Mouse (Mus musculus) stomach, postnatal 0 days (tissue): ENCODE data around the gene Tmem119. TPM values are rescaled to one million over a fixed set of nuclear protein-coding genes. Genes with fewer than 3 reads are reported as not detected.

Source experiments
- ATAC-seq: fragments of 200-750 bp; cut with Nextera tagmentation; 2 replicates; pipeline ENCODE4 v1.8.0; 2017; ENCODE audit not compliant: low FRiP score, low TSS enrichment
- DNase-seq: peaks from one replicate; pipeline ENCODE4 v3.0.0-alpha.2; 2016; ENCODE audit warnings: low spot score
- H3K27ac ChIP-seq: fragments of 300-500 bp; sonication (generic); replicated peaks from 2 replicates; pipeline ENCODE4 v1.5.1; 2014; ENCODE audit warnings: mild to moderate bottlenecking, control low read depth
- H3K27me3 ChIP-seq: fragments of 300-500 bp; sonication (generic); 2 replicates; pipeline ENCODE4 v1.6.1; 2014; ENCODE audit warnings: low read length; ENCODE audit not compliant: control insufficient read depth, insufficient read depth
- H3K36me3 ChIP-seq: fragments of 300-500 bp; sonication (generic); 2 replicates; pipeline ENCODE4 v1.6.1; 2014; ENCODE audit warnings: low read length, mixed read lengths; ENCODE audit not compliant: control insufficient read depth, insufficient read depth
- H3K4me1 ChIP-seq: fragments of 300-500 bp; sonication (generic); replicated peaks from 2 replicates; pipeline ENCODE4 v1.6.1; 2014; ENCODE audit warnings: antibody characterized with exemption; ENCODE audit not compliant: control insufficient read depth, insufficient read depth
- H3K4me2 ChIP-seq: fragments of 300-500 bp; sonication (generic); replicated peaks from 2 replicates; pipeline ENCODE4 v1.6.1; 2014; ENCODE audit warnings: low read depth, mild to moderate bottlenecking, control low read depth, moderate library complexity
- H3K4me3 ChIP-seq: fragments of 300-500 bp; sonication (generic); 2 replicates; pipeline ENCODE4 v1.5.1; 2014; ENCODE audit warnings: low read depth, low read length, control low read depth
- H3K9ac ChIP-seq: fragments of 300-500 bp; sonication (generic); 2 replicates; pipeline ENCODE4 v1.6.1; 2014; ENCODE audit warnings: mild to moderate bottlenecking, low read length, control low read depth, mixed read lengths
- H3K9me3 ChIP-seq: fragments of 300-500 bp; sonication (generic); 2 replicates; pipeline ENCODE4 v1.6.1; 2016; ENCODE audit warnings: low read length; ENCODE audit not compliant: control insufficient read depth
- CTCF ChIP-seq: IDR thresholded peaks from 2 replicates; pipeline ENCODE4 v1.5.1; 2016; ENCODE audit warnings: antibody characterized with exemption, low read depth, mild to moderate bottlenecking, moderate library complexity
- EP300 ChIP-seq: optimal IDR thresholded peaks from 2 replicates; pipeline ENCODE3; 2016; ENCODE audit warnings: antibody characterized with exemption
- WGBS: fragments of 180-500 bp; shearing (Covaris S2); extraction: QIAGEN DNeasy Blood & Tissue Kit; methylation state at CpG from one replicate; pipeline ENCODE4 v1.1.7; 2014; 5-methylcytosine and 5-hydroxymethylcytosine counted together
- polyA plus RNA-seq: library from polyadenylated mRNA; unstranded; fragments of >200 nt; fragmentation: Nextera tagmentation; extraction: Ambion mirVana; gene quantifications from 2 replicates; pipeline ENCODE4 v1.2.1, GENCODE M21; 2015

Gene Tmem119
- polyA plus RNA-seq, 1 experiment from 2014 or later, result 36.6 TPM

DNA sequence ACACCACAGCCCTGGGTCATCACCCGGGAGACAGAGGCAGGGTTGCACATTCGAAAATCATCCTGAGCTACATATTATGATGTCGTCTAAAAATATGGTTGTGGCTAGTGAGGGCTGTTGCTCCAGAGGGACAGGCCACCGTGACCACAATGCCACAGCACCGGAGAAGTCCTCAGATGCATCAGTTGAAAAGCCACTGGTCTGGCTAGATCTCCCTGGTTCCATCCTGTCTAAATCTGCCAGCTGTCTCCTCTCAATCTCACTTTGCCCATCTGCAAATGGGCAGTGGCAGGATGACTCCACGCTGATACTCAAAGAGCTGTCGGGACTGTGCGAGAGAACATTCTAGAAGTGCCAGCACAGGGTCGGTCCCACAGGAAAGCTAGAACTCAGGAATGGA, 1.8 kb downstream of the Tmem119 start:
- Histone ChIP-seq H3K4me2 (peak overlapping the region; percentile 45), H3K27ac (no peak overlapping the region), H3K36me3 (no peaks in the 10 kb centered on the region), H3K4me3 (peak overlapping the region; percentile 40), H3K9ac (no peak overlapping the region), H3K4me1 (no peaks in the 10 kb centered on the region), H3K27me3 (no peaks in the 10 kb centered on the region; the same call in 1 of the 2 replicates), H3K9me3 (no peaks in the 10 kb centered on the region)
- TF ChIP-seq CTCF, result no peak
- TF ChIP-seq EP300, result no peak
- DNase-seq (no peak), ATAC-seq (no peak)
- 64% methylated on average over 9 of the region's 9 CpGs for WGBS

DNA sequence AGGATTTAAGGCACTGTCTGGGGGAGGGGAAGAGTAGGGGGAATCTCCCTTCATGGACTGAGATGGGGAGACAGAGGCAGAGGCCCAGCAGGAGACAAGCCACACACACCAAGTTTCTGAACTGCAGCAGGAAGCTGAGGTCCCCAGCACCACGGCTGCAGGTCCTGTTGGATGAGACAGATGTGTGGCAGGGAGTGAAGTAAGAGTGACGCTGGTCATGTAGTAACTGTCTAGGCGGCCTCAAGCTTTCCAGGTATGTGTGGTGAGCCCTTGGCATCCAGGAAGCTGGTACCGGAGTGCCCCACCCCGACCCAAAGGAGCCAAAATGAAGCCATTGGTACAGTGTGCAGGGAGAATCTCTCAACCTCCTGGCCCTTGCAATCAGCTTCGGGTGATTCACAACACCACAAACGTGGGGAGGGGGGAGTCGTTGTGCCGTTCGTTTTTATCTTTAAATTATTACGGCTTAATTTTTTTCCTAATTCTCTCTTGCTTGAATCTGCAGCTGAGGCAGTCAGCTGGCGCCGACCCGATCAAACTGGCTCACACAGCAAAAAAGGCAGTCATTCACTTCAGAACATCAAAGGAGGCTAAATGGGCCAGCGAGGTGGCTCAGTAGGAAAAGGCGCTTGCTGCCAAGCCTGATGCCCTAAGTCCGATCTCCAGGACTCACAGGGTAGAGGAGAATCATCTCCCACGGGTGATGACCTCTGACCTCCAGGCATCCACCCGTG, 3.0 kb downstream of the Tmem119 start:
- no peak for DNase-seq
- H3K27ac ChIP-seq, result peak overlapping the region; percentile 40; the same call in 1 of the 2 replicates
- H3K36me3 ChIP-seq, result no peaks in the 10 kb centered on the region
- no peak for ATAC-seq
- no peaks in the 10 kb centered on the region; the same call in 1 of the 2 replicates for H3K27me3 ChIP-seq
- no peaks in the 10 kb centered on the region for H3K9me3 ChIP-seq
- peak overlapping the region; percentile 45 for H3K4me2 ChIP-seq
- H3K9ac ChIP-seq, result peak overlapping the region; percentile 23; the same call in 1 of the 2 replicates
- no peaks in the 10 kb centered on the region for H3K4me1 ChIP-seq
- TF ChIP-seq CTCF, result no peak
- TF ChIP-seq EP300, result no peak
- peak overlapping the region; percentile 8; the same call in 1 of the 2 replicates for H3K4me3 ChIP-seq
- 22% methylated on average over 19 of the region's 19 CpGs for WGBS

DNA sequence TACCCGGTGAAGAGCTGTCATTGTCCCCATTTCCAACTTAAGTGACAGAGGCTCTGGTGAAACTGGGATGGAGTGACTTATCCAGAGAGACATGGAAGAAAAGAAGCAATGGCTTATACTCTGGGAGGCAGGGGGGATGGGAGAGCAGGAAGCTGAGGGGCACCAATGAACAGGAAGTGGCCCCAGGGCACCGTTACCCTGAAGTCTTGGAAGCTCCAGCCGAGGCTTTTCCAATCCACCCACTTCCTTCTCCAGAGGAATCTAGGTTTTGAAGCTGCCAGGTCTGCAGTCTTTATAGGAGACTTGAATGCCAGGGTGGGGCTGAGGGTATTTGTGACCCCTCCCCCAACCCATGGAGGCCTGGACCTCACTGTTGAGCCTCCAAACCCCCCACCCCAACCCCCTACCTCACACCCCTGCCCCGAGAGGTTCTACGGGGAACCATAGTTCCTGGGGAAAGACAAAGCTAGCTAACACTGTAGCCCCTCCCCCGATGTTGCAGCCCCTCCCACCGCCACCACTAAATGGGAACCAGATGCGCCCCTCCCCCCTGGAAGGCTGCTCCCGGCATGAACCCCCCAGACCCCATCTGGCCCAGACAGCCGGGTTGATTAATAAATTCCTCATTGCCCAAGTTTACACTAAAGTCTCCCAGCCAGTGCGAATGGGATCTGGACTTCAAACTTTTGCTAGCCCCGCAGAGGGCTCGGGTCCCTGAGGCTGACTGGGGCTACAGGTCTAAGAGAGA, 3.7 kb downstream of the Tmem119 start:
- Histone ChIP-seq H3K4me2 (peak overlapping the region; percentile 45), H3K27ac (peak overlapping the region; percentile 40; the same call in 1 of the 2 replicates), H3K27me3 (no peaks in the 10 kb centered on the region; the same call in 1 of the 2 replicates), H3K36me3 (no peaks in the 10 kb centered on the region), H3K4me3 (no peak overlapping the region; the same call in 1 of the 2 replicates), H3K9me3 (no peaks in the 10 kb centered on the region), H3K4me1 (no peaks in the 10 kb centered on the region), H3K9ac (peak overlapping the region; percentile 23; the same call in 1 of the 2 replicates)
- WGBS, result 6% methylated on average over 13 of the region's 13 CpGs
- ATAC-seq, result peak; percentile 25; the same call in 1 of the 2 replicates
- TF ChIP-seq CTCF, result no peak
- TF ChIP-seq EP300, result no peak
- DNase-seq, result no peak

DNA sequence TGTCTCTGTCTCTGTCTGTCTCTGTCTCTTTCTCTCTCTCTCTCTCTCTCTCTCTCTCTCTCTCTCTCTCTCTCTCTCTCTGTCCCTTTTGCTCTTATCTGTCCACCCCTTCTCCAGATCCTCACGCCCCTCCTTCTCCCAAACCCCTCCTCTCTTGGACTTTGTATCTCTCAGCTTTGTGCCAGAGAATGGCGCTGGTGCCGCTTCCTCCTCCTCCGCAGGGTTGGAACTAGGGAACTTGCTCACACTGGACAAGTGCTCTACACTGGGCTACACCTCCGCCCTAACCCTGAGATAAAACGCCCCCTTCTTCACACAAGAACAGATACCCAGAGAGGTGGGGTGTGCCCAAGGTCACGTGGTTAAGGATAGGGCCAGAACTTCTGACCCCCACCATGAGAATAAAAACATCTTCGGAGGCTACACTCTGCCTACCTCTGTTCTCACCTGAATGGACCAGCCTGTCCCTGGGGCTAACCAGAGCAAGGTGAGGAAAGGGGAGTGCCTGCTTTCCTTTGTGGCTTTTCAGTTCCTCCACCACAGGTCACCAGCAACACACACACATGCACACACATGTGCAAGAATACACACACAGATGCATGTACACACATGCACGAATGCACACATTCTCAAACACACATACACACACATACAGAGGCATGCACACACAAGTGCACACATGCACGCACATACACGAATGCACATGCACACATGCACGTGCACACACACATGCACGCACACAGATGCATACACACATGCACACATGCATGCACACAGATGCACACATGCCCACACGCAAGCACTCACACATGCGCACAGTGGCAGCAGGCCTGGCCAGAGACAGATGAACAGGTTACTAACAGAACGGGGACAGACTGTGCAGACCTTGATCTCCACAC, 8.9 kb downstream of the Tmem119 start:
- Histone ChIP-seq H3K4me2 (no peak overlapping the region), H3K4me3 (no peak overlapping the region), H3K4me1 (no peaks in the 10 kb centered on the region), H3K36me3 (no peaks in the 10 kb centered on the region), H3K27ac (no peak overlapping the region), H3K9ac (no peak overlapping the region), H3K9me3 (no peaks in the 10 kb centered on the region), H3K27me3 (no peaks in the 10 kb centered on the region)
- no peak for TF ChIP-seq EP300
- TF ChIP-seq CTCF, result no peak
- 70% methylated on average over 16 of the region's 16 CpGs for WGBS
- DNase-seq, result no peak
- no peak for ATAC-seq

DNA sequence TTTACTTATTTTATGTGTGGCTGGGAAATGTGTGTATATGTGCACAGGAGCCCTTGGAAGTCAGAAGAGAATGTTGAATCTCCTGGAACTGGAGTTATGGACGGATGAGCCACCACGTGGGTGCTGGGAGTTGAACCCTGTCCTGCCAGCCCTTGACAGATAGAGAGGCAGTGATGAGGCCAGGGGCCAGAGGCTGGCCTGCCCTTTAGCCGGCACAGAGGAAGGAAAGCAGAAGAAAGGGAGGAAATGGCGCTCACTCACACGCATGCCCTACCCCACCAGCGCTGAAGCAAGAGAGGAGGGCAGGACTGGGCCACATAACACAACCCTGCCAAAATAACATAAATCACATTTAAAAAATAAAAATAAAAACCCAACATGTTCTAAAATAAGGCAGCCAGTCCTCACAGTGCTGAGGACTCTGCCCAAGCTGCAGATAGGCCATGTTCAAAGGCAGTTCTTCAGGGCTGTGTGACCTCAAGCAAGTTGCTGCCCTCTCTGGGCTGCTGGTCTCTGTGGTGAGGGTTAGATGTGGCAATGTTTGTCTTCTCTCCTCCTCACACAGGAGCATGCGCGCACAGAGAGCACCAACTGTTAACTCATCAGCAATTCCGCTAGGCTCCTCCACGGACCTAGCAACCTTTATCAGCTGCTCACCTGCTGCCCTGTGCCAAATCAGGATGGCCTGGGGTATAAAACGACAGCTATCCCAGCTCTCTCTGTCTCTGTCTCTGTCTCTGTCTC, 9.7 kb downstream of the Tmem119 start:
- no peak for ATAC-seq
- no peak overlapping the region for H3K9ac ChIP-seq
- H3K4me1 ChIP-seq, result no peaks in the 10 kb centered on the region
- no peak overlapping the region for H3K4me3 ChIP-seq
- TF ChIP-seq CTCF, result no peak
- no peak overlapping the region for H3K4me2 ChIP-seq
- H3K36me3 ChIP-seq, result no peaks in the 10 kb centered on the region
- 56% methylated on average over 11 of the region's 11 CpGs for WGBS
- H3K27me3 ChIP-seq, result no peaks in the 10 kb centered on the region
- no peak for DNase-seq
- no peaks in the 10 kb centered on the region for H3K9me3 ChIP-seq
- no peak overlapping the region for H3K27ac ChIP-seq
